Mouse (Mus musculus) olfactory bulb, adult 2 months (tissue): ENCODE data around the gene Slc8a2.

Experiments
- CTCF ChIP-seq: fragments of 200-500 bp; IDR thresholded peaks from 2 replicates; pipeline ENCODE4 v1.5.1; 2012; ENCODE audit warnings: low read depth, mild to moderate bottlenecking, low read length, moderate library complexity; ENCODE audit not compliant: insufficient read depth
- POLR2A ChIP-seq: fragments of 200-500 bp; IDR thresholded peaks from 2 replicates; pipeline ENCODE4 v1.6.1; 2012; ENCODE audit warnings: mild to moderate bottlenecking, low read depth, low read length, moderate library complexity; ENCODE audit not compliant: insufficient read depth

- TF ChIP-seq POLR2A, result no peak
- no peak for TF ChIP-seq CTCF
Observed at GRCm38 (mm10) chr7:16192315-16192714, 62.7 kb downstream of the Slc8a2 start.
